Comparison of ENCODE assay signal across 30 mouse cellular contexts in the genomic region with DNA sequence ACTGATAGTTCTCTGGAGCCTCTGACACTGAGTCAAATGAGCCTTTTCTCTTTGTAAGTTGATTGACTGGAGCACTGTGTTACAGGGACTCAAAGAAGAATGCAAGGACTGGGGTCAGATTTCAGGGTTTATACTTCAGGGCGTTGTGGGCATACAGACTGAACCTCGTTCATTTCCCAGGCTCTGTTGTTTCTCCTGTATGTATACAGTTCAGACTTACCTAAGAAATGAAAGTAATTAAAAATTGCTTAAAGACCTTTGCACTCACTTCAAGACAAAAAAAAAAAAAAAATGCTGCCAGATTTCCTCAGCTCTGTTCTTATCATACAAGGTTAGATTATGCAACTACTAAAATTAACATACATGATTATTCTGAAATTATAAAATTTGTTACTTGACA.
DNase-seq lines count a peak whose midpoint lies in the region; ATAC-seq and TF ChIP-seq lines count a peak whose summit lies in the region.
"Had no signal": no experiment of that assay in that cellular context is flagged by ENCODE, and none has a peak within 500 bp of the region (broad histone marks: within the 10 kb centered on the region; RNA-seq: fewer than 3 reads in every experiment).

No protein-coding gene starts in this region.

- no peak overlapping the region for H3K27ac ChIP-seq in embryonic facial prominence, embryonic 11.5 days (replicated peaks; ENCODE audit: low read depth, low read length)
- H3K27ac ChIP-seq in embryonic facial prominence, embryonic 10.5 days (replicated peaks) = no peak overlapping the region
- peak overlapping the region; percentile 36; the same call in 1 of the 2 replicates for H3K27ac ChIP-seq in liver, embryonic 13.5 days
- peak overlapping the region; percentile 54; the same call in 1 of the 2 replicates for H3K27ac ChIP-seq in intestine, postnatal 0 days (ENCODE audit: low read depth, low read length)
- H3K27ac ChIP-seq: embryonic facial prominence, embryonic 13.5 days; forebrain, embryonic 10.5 days; forebrain, embryonic 15.5 days; heart, adult 2 months; hindbrain, embryonic 13.5 days; limb, embryonic 12.5 days; midbrain, embryonic 13.5 days; neural tube, embryonic 13.5 days had no signal

- no peak for ATAC-seq in embryonic facial prominence, embryonic 11.5 days (replicated peaks; ENCODE audit: insufficient number of reproducible peaks, low FRiP score, low TSS enrichment, low read depth)
- no peak for ATAC-seq in liver, embryonic 13.5 days (ENCODE audit: low read depth)
- ATAC-seq in intestine, postnatal 0 days = peak; percentile 78
- ATAC-seq: forebrain, embryonic 15.5 days; lung, postnatal 0 days; midbrain, embryonic 13.5 days; Patski had no signal

- H3K4me2 ChIP-seq in embryonic facial prominence, embryonic 11.5 days (ENCODE audit: low read depth, low read length) = no peak overlapping the region
- no peak overlapping the region for H3K4me2 ChIP-seq in liver, embryonic 13.5 days
- peak overlapping the region; percentile 24; the same call in 1 of the 2 replicates for H3K4me2 ChIP-seq in intestine, postnatal 0 days (replicated peaks; ENCODE audit: low read depth)
- H3K4me2 ChIP-seq: embryonic facial prominence, embryonic 13.5 days; forebrain, embryonic 15.5 days; heart, embryonic 12.5 days; hindbrain, embryonic 13.5 days; limb, embryonic 12.5 days; midbrain, embryonic 13.5 days; neural tube, embryonic 13.5 days had no signal

- 0% methylated on average over 2 of the region's 2 CpGs for WGBS in embryonic facial prominence, embryonic 11.5 days
- WGBS in embryonic facial prominence, embryonic 10.5 days = 6% methylated on average over 2 of the region's 2 CpGs
- 32% methylated on average over 2 of the region's 2 CpGs for WGBS in liver, embryonic 13.5 days (ENCODE audit: insufficient replicate concordance)
- 13% methylated on average over 2 of the region's 2 CpGs for WGBS in intestine, postnatal 0 days

- H3K9me3 ChIP-seq in embryonic facial prominence, embryonic 11.5 days (replicated peaks; ENCODE audit: control insufficient read depth, low read length) = no peaks in the 10 kb centered on the region
- H3K9me3 ChIP-seq in embryonic facial prominence, embryonic 10.5 days = no peaks in the 10 kb centered on the region
- no peaks in the 10 kb centered on the region for H3K9me3 ChIP-seq in liver, embryonic 13.5 days (replicated peaks)
- no peaks in the 10 kb centered on the region for H3K9me3 ChIP-seq in intestine, postnatal 0 days (ENCODE audit: control insufficient read depth)
- H3K9me3 ChIP-seq: embryonic facial prominence, embryonic 13.5 days; forebrain, embryonic 10.5 days; forebrain, embryonic 15.5 days; heart, embryonic 12.5 days; hindbrain, embryonic 13.5 days; limb, embryonic 12.5 days; midbrain, embryonic 13.5 days; neural tube, embryonic 13.5 days had no signal

- H3K4me1 ChIP-seq in embryonic facial prominence, embryonic 11.5 days (ENCODE audit: control insufficient read depth, insufficient read depth, low read length) = no peaks in the 10 kb centered on the region
- H3K4me1 ChIP-seq in embryonic facial prominence, embryonic 10.5 days = peaks cover 41% of the 10 kb centered on the region
- no peaks in the 10 kb centered on the region for H3K4me1 ChIP-seq in liver, embryonic 13.5 days (replicated peaks)
- H3K4me1 ChIP-seq in intestine, postnatal 0 days (replicated peaks; ENCODE audit: control insufficient read depth, insufficient read depth, low read length) = peaks cover 8% of the 10 kb centered on the region
- H3K4me1 ChIP-seq: forebrain, embryonic 15.5 days; hindbrain, embryonic 13.5 days; midbrain, embryonic 13.5 days; neural tube, embryonic 13.5 days had no signal

- H3K27me3 ChIP-seq in embryonic facial prominence, embryonic 11.5 days (ENCODE audit: control insufficient read depth, insufficient read depth, low read length) = no peaks in the 10 kb centered on the region
- no peaks in the 10 kb centered on the region for H3K27me3 ChIP-seq in embryonic facial prominence, embryonic 10.5 days (replicated peaks; ENCODE audit: low read depth, poor library complexity, severe bottlenecking)
- H3K27me3 ChIP-seq in liver, embryonic 13.5 days = no peaks in the 10 kb centered on the region
- no peaks in the 10 kb centered on the region for H3K27me3 ChIP-seq in intestine, postnatal 0 days (replicated peaks; ENCODE audit: control insufficient read depth, insufficient read depth, low read length)
- H3K27me3 ChIP-seq: embryonic facial prominence, embryonic 13.5 days; forebrain, embryonic 15.5 days; heart, embryonic 12.5 days; hindbrain, embryonic 13.5 days; limb, embryonic 12.5 days; midbrain, embryonic 13.5 days; neural tube, embryonic 13.5 days; Patski had no signal

- no peak overlapping the region for H3K4me3 ChIP-seq in embryonic facial prominence, embryonic 11.5 days (ENCODE audit: low read depth, low read length)
- H3K4me3 ChIP-seq in embryonic facial prominence, embryonic 10.5 days = no peak overlapping the region
- H3K4me3 ChIP-seq in liver, embryonic 13.5 days (replicated peaks) = no peak overlapping the region
- H3K4me3 ChIP-seq in intestine, postnatal 0 days (ENCODE audit: low read depth, low read length) = no peak overlapping the region
- H3K4me3 ChIP-seq: embryonic facial prominence, embryonic 13.5 days; forebrain, embryonic 10.5 days; forebrain, embryonic 15.5 days; heart, adult 2 months; heart, embryonic 12.5 days; hindbrain, embryonic 13.5 days; limb, embryonic 12.5 days; midbrain, embryonic 13.5 days; neural tube, embryonic 13.5 days had no signal

- TF ChIP-seq CTCF in intestine, postnatal 0 days (IDR thresholded peaks at IDR 0.05; ENCODE audit: low read depth) = no peak

- H3K36me3 ChIP-seq in embryonic facial prominence, embryonic 11.5 days (replicated peaks; ENCODE audit: control insufficient read depth, insufficient read depth, low read depth, low read length) = no peaks in the 10 kb centered on the region
- no peaks in the 10 kb centered on the region for H3K36me3 ChIP-seq in embryonic facial prominence, embryonic 10.5 days (replicated peaks)
- no peaks in the 10 kb centered on the region for H3K36me3 ChIP-seq in liver, embryonic 13.5 days
- no peaks in the 10 kb centered on the region for H3K36me3 ChIP-seq in intestine, postnatal 0 days (ENCODE audit: control insufficient read depth, insufficient read depth)
- H3K36me3 ChIP-seq: embryonic facial prominence, embryonic 13.5 days; forebrain, embryonic 10.5 days; forebrain, embryonic 15.5 days; heart, embryonic 12.5 days; hindbrain, embryonic 13.5 days; limb, embryonic 12.5 days; midbrain, embryonic 13.5 days; neural tube, embryonic 13.5 days had no signal

- intact Hi-C loops in left cerebral cortex, postnatal 4 days (cut with DNase I) = no loop called here

- H3K9ac ChIP-seq in embryonic facial prominence, embryonic 11.5 days (replicated peaks; ENCODE audit: low read length) = no peak overlapping the region
- H3K9ac ChIP-seq in liver, embryonic 13.5 days = no peak overlapping the region
- no peak overlapping the region for H3K9ac ChIP-seq in intestine, postnatal 0 days (ENCODE audit: low read depth, low read length)
- H3K9ac ChIP-seq: embryonic facial prominence, embryonic 13.5 days; forebrain, embryonic 15.5 days; heart, embryonic 12.5 days; hindbrain, embryonic 13.5 days; limb, embryonic 12.5 days; midbrain, embryonic 13.5 days; neural tube, embryonic 13.5 days had no signal

- DNase-seq in embryonic facial prominence, embryonic 11.5 days (ENCODE audit: low spot score) = peak; percentile 51
- no peak for DNase-seq in embryonic facial prominence, embryonic 10.5 days (ENCODE audit: low spot score)
- no peak for DNase-seq in liver, embryonic 13.5 days
- DNase-seq in liver = no peak
- no peak for DNase-seq in right cerebral cortex, postnatal 14 days
- DNase-seq in left cerebral cortex, postnatal 4 days = no peak
- DNase-seq: adrenal gland, postnatal 14 days; cerebellum, adult 11-12 months; cerebellum, adult 9-11 months; heart, adult 2 months; heart, postnatal 4 days; kidney, adult 18-20 months; kidney, postnatal 10 days; layer of hippocampus, adult 9-11 months; lung, adult 18-20 months; lung, postnatal 4 days; right cerebral cortex, postnatal 4 days; thymus, adult 2 months; thymus, postnatal 36 days had no signal

Comparison
In these comparisons a context has a peak if more than half of its experiments do, and no peak if none do; other contexts are left out.
1. H3K27ac ChIP-seq: peak in liver, embryonic 13.5 days (single experiment) and intestine, postnatal 0 days (single experiment); none in embryonic facial prominence, embryonic 11.5 days (single experiment) and embryonic facial prominence, embryonic 10.5 days (single experiment).